Mouse (Mus musculus) CH12.LX (cell line): ENCODE results near the gene Nmnat2. TPM values are rescaled to one million over a fixed set of nuclear protein-coding genes. Genes with fewer than 3 reads are reported as not detected.

Experiments
- DNase-seq: peaks from one replicate; pipeline ENCODE4 v3.0.0-alpha.2; 2013; ENCODE audit errors: extremely low read depth
- H3K27ac ChIP-seq: 2 replicates; pipeline ENCODE4 v1.5.1; 2012; ENCODE audit warnings: low read depth, mild to moderate bottlenecking, control low read depth, moderate library complexity; ENCODE audit not compliant: insufficient read depth
- H3K27me3 ChIP-seq: replicated peaks from 2 replicates; pipeline ENCODE3; 2012; ENCODE audit warnings: inconsistent platforms
- H3K36me3 ChIP-seq, 2 experiments: replicated peaks in 1 of 2; 2 replicates each; pipeline versions ENCODE3 to v1.6.1; 2012; ENCODE audit warnings: inconsistent platforms in 1 of 2, low read length in 1 of 2, mild to moderate bottlenecking in 1 of 2, mixed read lengths in 1 of 2, moderate library complexity in 1 of 2; ENCODE audit not compliant: control insufficient read depth in 1 of 2, insufficient read depth in 1 of 2
- H3K4me1 ChIP-seq, 2 experiments: 2 replicates each; pipeline ENCODE4 v1.6.1; 2012; ENCODE audit warnings: inconsistent platforms in 1 of 2, moderate library complexity in 1 of 2; ENCODE audit not compliant: insufficient read depth in 2 of 2, control insufficient read depth in 1 of 2
- H3K4me2 ChIP-seq: 2 replicates; pipeline ENCODE4 v1.6.1; 2012; ENCODE audit warnings: low read depth, mild to moderate bottlenecking, control low read depth; ENCODE audit not compliant: poor library complexity, insufficient read depth, severe bottlenecking
- H3K4me3 ChIP-seq, 3 experiments: fragments of 150-350 bp in 1 of 3; sonication (generic) in 1 of 3; replicated peaks in 1 of 3; 2 replicates each; pipeline versions ENCODE3 to v1.5.1; 2011 to 2012; ENCODE audit warnings: low read depth in 2 of 3, low read length in 2 of 3, mild to moderate bottlenecking in 2 of 3, moderate library complexity in 2 of 3, control low read depth in 1 of 3, improper control_type of control experiment in 1 of 3, inconsistent platforms in 1 of 3, mixed read lengths in 1 of 3; ENCODE audit not compliant: poor library complexity in 1 of 3
- H3K79me2 ChIP-seq: replicated peaks from 2 replicates; pipeline ENCODE4 v1.6.1; 2012; ENCODE audit warnings: mild to moderate bottlenecking, moderate library complexity; ENCODE audit not compliant: control insufficient read depth, poor library complexity, insufficient read depth, severe bottlenecking; ENCODE audit errors: extremely low read depth
- H3K9ac ChIP-seq: 2 replicates; pipeline ENCODE4 v1.6.1; 2012; ENCODE audit warnings: low read depth, mild to moderate bottlenecking, control low read depth, moderate library complexity; ENCODE audit not compliant: insufficient read depth
- H3K9me3 ChIP-seq: replicated peaks from 2 replicates; pipeline ENCODE3; 2012; ENCODE audit warnings: low read length, inconsistent platforms, mixed read lengths
- CHD2 ChIP-seq: IDR thresholded peaks from 2 replicates; pipeline ENCODE4 v1.6.1; 2011; ENCODE audit warnings: low read length, improper control_type of control experiment
- E2F4 ChIP-seq: IDR thresholded peaks from 2 replicates; pipeline ENCODE4 v1.6.1; 2011; ENCODE audit warnings: low read depth, low read length, improper control_type of control experiment; ENCODE audit not compliant: insufficient replicate concordance
- ELF1 ChIP-seq: IDR thresholded peaks from 2 replicates; pipeline ENCODE4 v1.6.1; 2014; ENCODE audit warnings: low read depth, mild to moderate bottlenecking, inconsistent platforms, low read length, improper control_type of control experiment
- MAFK ChIP-seq: IDR thresholded peaks from 2 replicates; pipeline ENCODE4 v1.6.1; 2011; ENCODE audit warnings: low read length, improper control_type of control experiment; ENCODE audit not compliant: insufficient replicate concordance
- MAZ ChIP-seq: IDR thresholded peaks from 2 replicates; pipeline ENCODE4 v1.6.1; 2012; ENCODE audit warnings: low read depth, mild to moderate bottlenecking, inconsistent platforms, low read length, improper control_type of control experiment, moderate library complexity
- MEF2A ChIP-seq: IDR thresholded peaks from 2 replicates; pipeline ENCODE4 v1.6.1; 2014; ENCODE audit warnings: low read depth, mild to moderate bottlenecking, inconsistent platforms, low read length, improper control_type of control experiment, borderline replicate concordance
- MXI1 ChIP-seq: IDR thresholded peaks from 2 replicates; pipeline ENCODE4 v1.6.1; 2011; ENCODE audit warnings: mild to moderate bottlenecking, low read depth, low read length, improper control_type of control experiment
- NELFE ChIP-seq: IDR thresholded peaks from 2 replicates; pipeline ENCODE4 v1.6.1; 2011; ENCODE audit warnings: low read depth, low read length, improper control_type of control experiment
- NRF1 ChIP-seq: IDR thresholded peaks from 2 replicates; pipeline ENCODE4 v1.6.1; 2014; ENCODE audit warnings: low read depth, mild to moderate bottlenecking, inconsistent platforms, low read length, improper control_type of control experiment, moderate library complexity
- POLR2A ChIP-seq: IDR thresholded peaks from 2 replicates; pipeline ENCODE4 v1.6.1; 2011; ENCODE audit warnings: low read depth, mild to moderate bottlenecking, improper control_type of control experiment, low read length
- RAD21 ChIP-seq: IDR thresholded peaks from 2 replicates; pipeline ENCODE4 v1.6.1; 2011; ENCODE audit warnings: low read depth, mild to moderate bottlenecking, low read length, improper control_type of control experiment, moderate library complexity
- RCOR1 ChIP-seq: conservative IDR thresholded peaks from 2 replicates; pipeline ENCODE4 v1.6.1; 2012; ENCODE audit warnings: low read depth, mild to moderate bottlenecking, inconsistent platforms, low read length, improper control_type of control experiment
- SIN3A ChIP-seq: IDR thresholded peaks from 2 replicates; pipeline ENCODE4 v1.6.1; 2012; ENCODE audit warnings: low read length, improper control_type of control experiment, inconsistent platforms
- TBP ChIP-seq: conservative IDR thresholded peaks from 2 replicates; pipeline ENCODE4 v1.6.1; 2011; ENCODE audit warnings: low read depth, low read length, improper control_type of control experiment
- USF1 ChIP-seq: IDR thresholded peaks from 2 replicates; pipeline ENCODE4 v1.6.1; 2014; ENCODE audit warnings: low read depth, mild to moderate bottlenecking, inconsistent platforms, low read length, improper control_type of control experiment
- USF2 ChIP-seq: conservative IDR thresholded peaks from 2 replicates; pipeline ENCODE4 v1.6.1; 2011; ENCODE audit warnings: low read depth, low read length, improper control_type of control experiment
- dilution Hi-C: fragments of 300-500 bp; cut with MboI; formaldehyde crosslinking; loops from 2 replicates; pipeline ENCODE4 v1.14.3; 2020; ENCODE audit warnings: low sequenced_read_pairs; ENCODE audit not compliant: extremely low pct_unique_long_range_greater_than_20kb, extremely low pct_ligation_motif_present
- in situ Hi-C: fragments of 300-500 bp; cut with MboI; formaldehyde crosslinking; loops from 3 replicates; pipeline ENCODE4 v1.14.3; 2019; ENCODE audit warnings: low sequenced_read_pairs, low pct_ligation_motif_present, low pct_unique_long_range_greater_than_20kb, mixed read lengths
- polyA plus RNA-seq: library from polyadenylated mRNA; unstranded; fragments of >175 nt; gene quantifications from 2 replicates; pipeline ENCODE4 v1.2.1, GENCODE M21; 2012; ENCODE audit warnings: low read depth; ENCODE audit not compliant: insufficient read length
- total RNA-seq, 2 experiments: library from RNA; depleted of rRNA; stranded (reverse); fragments of 300-350 nt in 1 of 2; fragments of >200 nt in 1 of 2; gene quantifications; 2 replicates each; pipeline ENCODE4 v1.2.3; 2012 to 2014

The Nmnat2 gene
- total and polyA plus RNA-seq, 3 experiments, result 0.04 to 0.09 (median 0.09) TPM

GRCm38 (mm10) chr1:152990067-152990466 lies 35.3 kb downstream of the Nmnat2 start:
- H3K4me3 ChIP-seq, result no peak overlapping the region
- H3K4me2 ChIP-seq, result no peak overlapping the region
- no peaks in the 10 kb centered on the region for H3K79me2 ChIP-seq
- no peak overlapping the region for H3K27ac ChIP-seq
- peaks cover 3% of the 10 kb centered on the region for H3K9me3 ChIP-seq
- no peaks in the 10 kb centered on the region for H3K27me3 ChIP-seq
- in situ Hi-C loops, result no loop called here
- dilution Hi-C loops, result no loop called here
- H3K36me3 ChIP-seq, result no peaks in the 10 kb centered on the region
- H3K9ac ChIP-seq, result no peak overlapping the region
- peaks cover 2 to 14% of the 10 kb centered on the region in 2 experiments; a peak in 3 of 4 replicates for H3K4me1 ChIP-seq
- DNase-seq, result no peak
- no peak for TF ChIP-seq MAFK
- TF ChIP-seq NRF1, result no peak
- TF ChIP-seq SIN3A, result no peak
- TF ChIP-seq USF1, result no peak
- TF ChIP-seq ELF1, result no peak
- TF ChIP-seq MEF2A, result no peak
- no peak for TF ChIP-seq USF2
- TF ChIP-seq MXI1, result no peak
- TF ChIP-seq POLR2A, result no peak
- no peak for TF ChIP-seq TBP

- H3K36me3 ChIP-seq, result no peaks in the 10 kb centered on the region
- no peak overlapping the region for H3K4me2 ChIP-seq
- H3K4me1 ChIP-seq, result peaks cover 2 to 14% of the 10 kb centered on the region in 2 experiments; a peak in 3 of 4 replicates
- in situ Hi-C loops, result no loop called here
- TF ChIP-seq NELFE (no peak), TBP (no peak), USF2 (no peak), MAZ (no peak), E2F4 (no peak), RAD21 (no peak), CHD2 (no peak), RCOR1 (no peak)
- TF ChIP-seq, all 38 proteins: peak for 0
- Histone ChIP-seq H3K9ac (no peak overlapping the region), H3K4me3 (no peak overlapping the region), H3K9me3 (peaks cover 3% of the 10 kb centered on the region), H3K27me3 (no peaks in the 10 kb centered on the region), H3K79me2 (no peaks in the 10 kb centered on the region), H3K27ac (no peak overlapping the region)
- no peak for DNase-seq
- dilution Hi-C loops, result no loop called here
Measured at GRCm38 (mm10) chr1:152992271-152993134, 37.7 kb downstream of the Nmnat2 start.
